Mouse (Mus musculus): ENCODE measurements at regions not wholly inside any gene's neighbourhood (a gene's known extent, or its start where the extent isn't known, plus 50 kb on each side); places are given as distances from the start of the nearest gene placed in this dataset.

GRCm38 (mm10) chr16:65332412-65332811 is 187.9 kb upstream of the Pou1f1 start:
- no peak for TF ChIP-seq CTCF (IDR thresholded peaks at IDR 0.05; ENCODE audit: extremely low read depth, insufficient read depth, low read length)
- no peak for TF ChIP-seq POLR2A (IDR thresholded peaks at IDR 0.05; ENCODE audit: extremely low read depth, insufficient read depth, low read length)
